Mouse (Mus musculus) mesoderm, embryonic 11.5 days (tissue): ENCODE data around the gene Snx3.

Source experiments
- DNase-seq: peaks from one replicate; pipeline ENCODE4 v3.0.0-alpha.2; 2012; ENCODE audit warnings: low read depth, low spot score

The Snx3 gene

GRCm38 (mm10) chr10:42578281-42578675 lies 76.4 kb downstream of the Snx3 start:
- no peak for DNase-seq

GRCm38 (mm10) chr10:42578698-42579474 lies 77.1 kb downstream of the Snx3 start:
- no peak for DNase-seq

GRCm38 (mm10) chr10:42579475-42580130 lies 77.8 kb downstream of the Snx3 start:
- DNase-seq = no peak

- no peak for DNase-seq
These were observed 78.5 kb downstream of the Snx3 start for GRCm38 (mm10) chr10:42580131-42580950.

GRCm38 (mm10) chr10:42580951-42581277 lies 79.1 kb downstream of the Snx3 start:
- no peak for DNase-seq

- DNase-seq = no peak
These were observed 80.1 kb downstream of the Snx3 start for GRCm38 (mm10) chr10:42581694-42582565.

GRCm38 (mm10) chr10:42582566-42583110 lies 80.8 kb downstream of the Snx3 start:
- no peak for DNase-seq

- no peak for DNase-seq
These were observed 81.5 kb downstream of the Snx3 start, which contains the start of the genes Nr2e1 and Ostm1 for GRCm38 (mm10) chr10:42583157-42583872. Nr2e1 (minus strand) TSS chr10:42583632. Ostm1 (plus strand) TSS chr10:42583822.

GRCm38 (mm10) chr10:42583902-42584435 lies 82.1 kb downstream of the Snx3 start:
- no peak for DNase-seq

GRCm38 (mm10) chr10:42584436-42584983 lies 82.7 kb downstream of the Snx3 start:
- no peak for DNase-seq
